Mouse (Mus musculus) inflammation-experienced regulatory T-cells, adult 6 months (primary cell): ENCODE data around the gene Herpud1. TPM values are rescaled to one million over a fixed set of nuclear protein-coding genes. Genes with fewer than 3 reads are reported as not detected.

Source experiments
- polyA plus RNA-seq, 3 experiments: library from polyadenylated mRNA; unstranded; fragments of 100-300 nt; shearing (Covaris generic); gene quantifications; one replicate each; pipeline ENCODE4 v1.2.1; 2017

Herpud1 gene
- polyA plus RNA-seq, 3 experiments from 2014 or later = 75.9 to 149 (median 110) TPM

Other genes starting within 250 kb of the Herpud1 start
- gene Mt4, start 249.2 kb upstream of the Herpud1 start, polyA plus RNA-seq = not detected
- gene Mt3, start 233.8 kb upstream of the Herpud1 start, polyA plus RNA-seq = 1 to 10 TPM in 1 of 3 experiments, not detected in 2; 5.9 TPM
- under 1 TPM in 1 of 3 experiments, not detected in 2; 0.94 TPM for gene Mt2, start 213.8 kb upstream of the Herpud1 start, polyA plus RNA-seq
- gene Mt1, start 207.4 kb upstream of the Herpud1 start, polyA plus RNA-seq = 10 to 100 TPM in 1 of 3 experiments, 1 to 10 TPM in 2; 1.5 to 11.0 (median 2.6) TPM
- gene Nup93, start 171.9 kb upstream of the Herpud1 start, polyA plus RNA-seq = 10 to 100 TPM; 29.9 to 37.2 (median 35.3) TPM
- under 1 TPM in 1 of 3 experiments, not detected in 2; 0.20 TPM for gene Slc12a3, start 57.2 kb upstream of the Herpud1 start, polyA plus RNA-seq
- gene Nlrc5, start 47.9 kb downstream of the Herpud1 start, polyA plus RNA-seq = 100 to 1,000 TPM; 122 to 208 (median 189) TPM
- 1 to 10 TPM in 1 of 3 experiments, under 1 TPM in 2; 0.37 to 2.4 (median 0.98) TPM for gene Cpne2, start 146.6 kb downstream of the Herpud1 start, polyA plus RNA-seq
- 10 to 100 TPM; 23.1 to 29.3 (median 24.0) TPM for gene Rspry1, start 215.5 kb downstream of the Herpud1 start, polyA plus RNA-seq
- gene Fam192a, start 215.6 kb downstream of the Herpud1 start, polyA plus RNA-seq = 10 to 100 TPM; 52.4 to 89.1 (median 66.9) TPM